In genomic region chr2:50010409-50010808, GRCm38 (mm10) we compare ENCODE assay signal across 17 mouse cellular contexts. TPM values are rescaled to one million over a fixed set of nuclear protein-coding genes. Genes with fewer than 3 reads are reported as not detected.
"Had no signal": no experiment of that assay in that cellular context is flagged by ENCODE, and none has a peak within 500 bp of the region (broad histone marks: within the 10 kb centered on the region; RNA-seq: fewer than 3 reads in every experiment).

No protein-coding gene starts in this region.

- H3K27me3 ChIP-seq: liver, embryonic 13.5 days; lung, embryonic 15.5 days; neural tube, embryonic 15.5 days had no signal

- ATAC-seq: liver, postnatal 0 days had no signal

- H3K27ac ChIP-seq: kidney, embryonic 15.5 days; left cerebral cortex, adult 2 months; liver, embryonic 13.5 days; lung, embryonic 15.5 days; macrophage; neural tube, embryonic 15.5 days had no signal

- H3K36me3 ChIP-seq: kidney, embryonic 15.5 days; liver, embryonic 13.5 days; lung, embryonic 15.5 days; neural tube, embryonic 15.5 days had no signal

- H3K4me3 ChIP-seq: kidney, embryonic 15.5 days; left cerebral cortex, adult 2 months; liver, embryonic 13.5 days; lung, embryonic 15.5 days; myocyte; neural tube, embryonic 15.5 days had no signal

- H3K4me1 ChIP-seq: liver, embryonic 13.5 days; lung, embryonic 15.5 days; neural tube, embryonic 15.5 days had no signal

- H3K4me2 ChIP-seq: kidney, embryonic 15.5 days; liver, embryonic 13.5 days; lung, embryonic 15.5 days; neural tube, embryonic 15.5 days had no signal

- DNase-seq: kidney, adult 11 months; kidney, postnatal 25 days; liver; liver, embryonic 13.5 days; liver, postnatal 0 days; lung, postnatal 14 days; midbrain, embryonic 14.5 days; right cerebral cortex, adult 18-20 months; right cerebral cortex, postnatal 25 days; thymus, adult 18-20 months; thymus, postnatal 14 days had no signal

- H3K9me3 ChIP-seq: kidney, embryonic 15.5 days; liver, embryonic 13.5 days; lung, embryonic 15.5 days; neural tube, embryonic 15.5 days had no signal

- H3K9ac ChIP-seq: kidney, embryonic 15.5 days; liver, embryonic 13.5 days; liver, postnatal 0 days; lung, embryonic 15.5 days; neural tube, embryonic 15.5 days had no signal

RNA-seq across cellular contexts. Expression of gene Lypd6, which starts 55.8 kb away (rescaled TPM):
- polyA plus RNA-seq: macrophage had no signal
